Mouse (Mus musculus) ovary, postnatal 10 days (tissue): ENCODE data around the gene Pak2.
"Not testable (repeated sequence)": the region's sequence is repeated elsewhere in the genome, so short reads cannot be mapped to it uniquely, and the experiment has no call there.

Experiments used
- DNase-seq: peaks from one replicate; pipeline ENCODE4 v3.0.0; 2022; ENCODE audit warnings: low spot score

Gene Pak2

GRCm38 (mm10) chr16:32078991-32079511 lies at the start of gene Pak2:
Pak2 (minus strand) TSS chr16:32079342.
- DNase-seq: peak; percentile 83

DNA sequence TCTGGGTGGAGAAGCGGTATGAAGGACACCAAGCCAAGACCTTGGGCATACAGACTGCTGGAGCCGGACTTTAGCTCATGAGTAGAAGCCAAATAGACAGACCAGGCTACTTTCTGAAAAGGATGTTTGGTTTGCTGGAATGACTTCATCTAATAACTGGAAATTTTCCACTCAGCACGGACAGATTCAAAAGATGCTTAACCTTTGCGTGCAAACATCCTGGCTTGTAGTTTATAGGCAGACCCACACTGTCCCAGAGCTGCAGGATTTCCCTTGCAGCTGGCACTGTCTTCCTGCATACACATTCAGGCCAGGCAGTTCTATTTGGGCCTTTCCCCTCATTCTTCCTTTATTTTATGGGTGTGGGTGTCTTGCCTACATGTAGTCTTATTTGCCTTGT lies 47.9 kb upstream of the Pak2 start:
- DNase-seq: no peak

DNA sequence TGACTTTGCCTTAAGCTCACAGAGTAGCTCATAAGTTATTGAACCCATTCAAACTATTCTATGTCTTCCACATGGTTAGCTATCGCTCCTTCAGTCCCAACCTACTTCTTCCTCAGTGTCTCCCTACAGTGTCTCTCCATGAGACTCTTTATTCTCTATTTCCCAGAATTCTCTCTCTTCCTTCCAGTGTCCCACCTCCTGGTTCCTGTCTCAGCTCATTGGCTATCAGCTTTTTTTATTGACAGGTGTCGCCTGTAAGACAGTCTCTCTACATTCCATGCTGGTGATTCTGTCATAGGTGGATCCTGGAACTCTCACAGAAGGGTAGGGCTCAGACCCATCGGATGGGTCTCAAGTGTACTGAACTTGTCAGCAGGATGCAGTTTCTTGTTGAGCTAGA lies 46.2 kb upstream of the Pak2 start:
- DNase-seq: no peak

DNA sequence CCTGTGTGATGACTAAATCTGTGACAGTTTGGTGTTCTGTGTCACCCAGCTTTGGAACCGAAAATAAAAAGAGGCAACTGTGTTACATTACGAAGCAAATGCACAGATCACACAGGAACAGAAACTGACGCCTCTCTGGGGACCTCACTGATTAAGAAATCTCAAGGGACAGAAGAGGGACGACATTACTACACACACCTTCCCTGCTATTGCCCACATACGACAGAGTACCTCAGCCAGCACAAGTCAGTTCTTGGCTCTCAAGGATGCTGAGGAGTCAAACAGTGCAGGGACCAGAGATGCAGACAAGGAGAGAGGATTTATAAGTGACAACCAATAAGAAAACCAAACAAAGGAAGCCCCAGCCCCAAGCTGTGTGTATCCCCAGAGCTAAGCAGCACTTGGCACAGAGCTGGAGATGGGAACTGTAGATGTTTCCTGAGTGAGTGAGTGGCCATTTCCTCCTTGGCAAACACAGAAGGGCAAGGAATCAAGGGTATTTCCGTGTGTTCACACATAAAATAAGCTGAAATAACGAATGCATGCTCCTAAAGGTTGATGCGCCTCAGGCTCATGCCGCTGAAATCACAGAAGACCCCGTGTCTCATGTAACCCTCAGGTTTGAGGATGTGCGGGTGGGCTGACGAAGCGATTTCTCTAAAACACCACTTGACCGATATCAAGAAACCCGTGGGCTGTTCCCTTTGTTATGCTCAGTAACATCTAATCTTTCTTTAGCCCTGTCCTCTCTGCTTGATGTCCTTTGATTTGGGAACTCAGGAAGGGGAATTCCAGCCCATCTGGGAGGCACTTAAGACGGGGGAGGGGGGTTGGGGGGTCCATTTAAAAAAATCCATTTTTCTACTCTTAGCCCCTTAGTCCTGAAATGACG lies 45.5 kb upstream of the Pak2 start:
- DNase-seq: no peak

- no peak for DNase-seq
Observed at GRCm38 (mm10) chr16:32124020-32124419, 44.9 kb upstream of the Pak2 start.

DNA sequence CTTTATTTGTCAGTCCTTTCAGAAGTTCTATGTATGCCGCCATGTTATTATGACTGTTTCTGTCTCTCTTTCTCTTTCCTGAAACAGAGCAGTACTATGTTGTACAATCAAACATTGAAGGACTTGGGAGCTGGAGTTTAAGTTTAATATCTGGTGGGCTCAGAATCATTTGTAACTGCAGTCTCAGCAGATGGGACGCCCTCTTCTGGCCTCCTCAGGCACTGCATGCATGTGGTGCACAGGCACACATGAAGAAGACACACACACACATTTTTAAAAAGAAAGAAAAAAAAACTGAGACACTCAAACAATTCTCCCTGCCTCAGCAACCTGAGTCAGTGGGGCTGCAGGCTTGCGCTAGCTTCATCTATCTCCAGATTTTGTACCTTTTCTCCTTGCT lies 41.3 kb upstream of the Pak2 start:
- no peak for DNase-seq

- no peak for DNase-seq
Observed at GRCm38 (mm10) chr16:32116186-32116585, 37.0 kb upstream of the Pak2 start.

DNA sequence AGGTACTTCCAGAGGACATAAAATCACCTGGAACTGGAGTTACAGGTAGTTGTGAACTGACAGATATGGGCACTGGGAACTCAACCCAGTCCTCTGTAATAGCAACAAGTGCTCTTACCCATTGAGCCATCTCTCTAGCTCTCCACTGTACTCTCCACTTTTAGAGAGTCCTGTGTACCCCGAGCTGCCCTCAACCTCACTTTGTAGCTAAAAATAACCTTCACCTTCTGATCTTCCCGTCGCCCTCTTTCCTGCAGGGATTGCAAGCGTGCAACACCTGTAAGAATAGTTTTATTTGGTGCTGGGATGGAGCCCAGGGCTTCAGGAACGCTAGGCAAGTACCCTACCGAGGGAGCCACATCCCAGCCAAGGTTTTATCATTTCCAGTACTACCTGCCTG lies 36.6 kb upstream of the Pak2 start:
- no peak for DNase-seq

GRCm38 (mm10) chr16:32114968-32115695 lies 36.0 kb upstream of the Pak2 start:
- peak; percentile 78 for DNase-seq

GRCm38 (mm10) chr16:32114406-32114805 lies 35.3 kb upstream of the Pak2 start:
- DNase-seq: no peak

DNA sequence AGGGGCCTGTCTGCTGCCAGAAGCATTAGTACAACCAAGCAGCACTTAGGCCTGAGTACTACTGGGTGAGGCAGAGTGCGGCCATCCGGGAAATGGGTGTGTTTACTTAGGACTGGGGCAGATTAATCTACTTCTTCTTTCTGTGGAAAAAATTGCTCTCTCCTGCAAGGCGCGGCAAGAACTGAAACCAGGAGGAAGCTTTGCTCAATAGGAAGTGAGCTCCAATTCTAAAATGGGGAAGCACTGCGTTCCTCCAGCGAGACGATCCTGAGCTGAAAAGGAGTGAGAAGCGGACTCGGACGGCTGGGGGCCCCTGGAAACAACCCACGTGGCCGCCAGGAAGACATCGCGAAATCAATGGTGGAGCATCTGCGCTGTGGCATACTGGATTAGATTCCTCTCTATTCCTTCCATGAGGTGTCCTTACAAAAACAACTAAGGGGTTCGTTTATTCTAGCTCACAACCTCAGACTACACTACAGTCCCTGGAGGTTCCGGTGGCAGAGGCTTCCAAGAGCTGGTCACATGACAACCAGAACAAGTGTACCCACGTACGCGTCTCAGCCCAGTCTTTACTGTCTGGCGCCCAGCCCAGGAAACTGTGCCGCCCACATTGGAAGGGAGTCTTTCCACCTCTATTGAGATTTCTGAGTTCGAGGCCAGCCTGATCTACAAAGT lies 34.5 kb upstream of the Pak2 start:
- no peak for DNase-seq

GRCm38 (mm10) chr16:32110951-32111699 lies 32.0 kb upstream of the Pak2 start:
- DNase-seq: no peak

DNA sequence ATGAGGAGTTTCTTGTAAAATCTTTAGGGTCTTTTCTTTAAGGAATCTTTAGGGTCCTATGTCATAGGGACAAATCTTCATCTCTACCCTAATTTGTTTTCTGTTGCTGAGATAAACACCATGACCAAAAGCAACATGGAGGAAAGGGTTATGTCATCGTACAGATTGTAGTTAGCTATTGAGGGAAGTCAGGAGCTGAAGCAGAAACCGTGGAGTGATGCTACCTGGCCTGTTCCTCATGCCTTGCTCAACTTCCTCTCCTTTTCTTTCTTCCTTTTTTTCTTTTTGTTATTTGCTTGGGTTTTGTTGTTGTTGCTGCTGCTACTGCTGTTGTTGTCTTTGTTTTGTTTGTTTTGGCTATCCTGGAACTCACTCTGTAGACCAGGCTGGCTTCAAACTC lies 29.4 kb upstream of the Pak2 start:
- DNase-seq: no peak

GRCm38 (mm10) chr16:32108170-32108569 lies 29.0 kb upstream of the Pak2 start:
- DNase-seq: no peak

DNA sequence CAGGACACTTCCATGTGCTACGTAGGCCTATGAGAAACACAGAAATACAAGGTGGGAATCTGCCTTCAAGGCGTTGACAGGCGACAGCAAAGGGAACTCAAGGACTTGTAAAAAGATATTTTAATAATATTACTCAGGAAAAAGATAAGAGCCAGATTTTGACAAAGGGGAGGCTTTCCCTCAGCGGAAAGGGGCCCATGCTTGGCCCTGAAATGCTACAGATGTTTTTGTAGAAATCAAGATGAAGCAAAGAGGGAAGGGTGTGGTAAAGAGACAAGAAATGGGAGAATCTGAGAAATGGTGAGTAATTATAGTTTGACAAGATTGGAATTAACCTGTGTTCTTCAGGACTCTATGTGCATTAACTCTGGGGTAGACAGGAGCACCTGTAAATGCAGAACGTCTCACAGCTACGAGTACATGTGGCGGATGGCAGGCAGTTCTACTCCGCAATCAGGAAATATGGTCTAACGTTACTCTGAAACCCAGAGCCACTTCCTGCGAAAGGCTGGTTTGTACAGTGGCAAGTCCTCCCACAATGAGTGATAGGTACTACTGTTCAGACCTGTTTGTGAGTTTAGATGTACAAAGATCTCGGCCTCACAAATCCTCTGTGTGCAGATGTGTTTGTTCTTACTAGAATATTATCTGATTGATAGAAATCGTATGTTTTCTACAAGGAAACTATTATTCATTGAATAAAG lies 28.4 kb upstream of the Pak2 start:
- no peak for DNase-seq

- DNase-seq: no peak
Observed at GRCm38 (mm10) chr16:32105698-32106097, 26.6 kb upstream of the Pak2 start.

DNA sequence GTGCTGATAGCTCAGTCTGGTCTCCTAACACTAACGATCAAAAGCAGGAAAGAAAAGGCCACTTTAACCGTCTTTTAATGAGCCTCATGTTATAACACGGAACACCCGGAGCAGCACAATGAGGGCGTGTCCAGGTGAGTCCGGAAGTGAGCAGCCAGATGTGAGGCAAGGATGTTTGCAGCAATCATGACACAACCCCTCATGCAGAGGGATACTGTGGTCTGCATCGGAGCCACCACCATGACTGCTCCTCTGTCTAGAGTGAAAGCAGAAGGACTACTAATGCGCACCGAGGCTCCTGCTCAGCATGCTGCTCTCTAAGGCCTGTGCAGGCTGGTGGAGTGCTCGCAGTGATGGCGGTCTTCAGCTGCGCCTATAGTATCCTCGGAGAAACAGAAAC lies 23.2 kb upstream of the Pak2 start:
- DNase-seq: no peak

DNA sequence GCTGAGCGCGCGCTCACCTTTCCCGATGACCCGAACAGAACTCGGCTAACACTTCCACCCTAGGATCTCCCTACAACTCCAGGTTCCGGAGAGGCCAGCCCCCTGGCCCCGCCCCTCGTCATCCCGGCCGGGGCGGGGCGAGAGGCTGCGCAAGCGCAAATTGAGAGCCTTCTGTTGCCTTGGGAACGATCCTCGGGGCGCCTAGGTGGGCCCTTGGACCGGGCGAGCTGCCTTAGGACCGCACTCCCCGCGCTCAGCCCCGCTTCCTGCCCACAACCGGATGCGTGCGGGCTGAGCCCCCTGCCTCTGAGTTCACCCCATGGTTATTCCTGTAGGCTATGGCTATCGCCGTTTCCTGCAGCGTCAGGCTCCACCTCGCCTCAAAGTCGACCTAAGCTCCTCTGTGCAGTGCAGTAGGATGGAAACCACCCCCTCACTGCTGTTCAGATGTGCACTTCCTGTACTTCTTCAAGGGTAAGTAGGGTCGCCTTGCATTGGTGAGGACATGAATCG lies 20.6 kb upstream of the Pak2 start, which contains the start of the genes Pigx and Cep19:
Gene Pigx, minus strand, starts transcription at position 103 of the 513 bp plus-strand sequence.
Gene Cep19, plus strand, starts transcription at position 163 of the 513 bp plus-strand sequence.
- DNase-seq: peak; percentile 84

GRCm38 (mm10) chr16:32098897-32099637 lies 19.9 kb upstream of the Pak2 start:
- DNase-seq: no peak

DNA sequence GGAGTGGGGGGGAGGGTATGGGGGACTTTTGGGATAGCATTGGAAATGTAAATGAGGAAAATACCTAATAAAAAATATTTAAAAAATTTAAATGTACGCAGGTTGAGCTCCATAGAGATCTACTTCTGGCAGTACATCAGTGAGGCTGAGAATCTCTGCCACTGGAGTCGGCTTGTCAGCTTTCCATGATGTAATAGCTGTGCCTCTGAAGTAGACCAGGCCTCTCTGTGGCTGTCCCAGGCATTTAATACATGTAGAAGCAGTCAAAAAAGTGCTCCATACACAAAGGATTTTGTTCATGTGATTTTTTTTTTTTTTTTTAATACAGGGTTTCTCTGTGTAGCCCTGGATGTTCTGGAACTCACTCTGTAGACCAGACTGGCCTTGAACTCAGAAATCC lies 18.6 kb upstream of the Pak2 start:
- DNase-seq: not testable (repeated sequence)
